Mouse (Mus musculus) small intestine, adult 2 months (tissue): Measurements from ENCODE around the gene Ubap2l.

Experiments used
- CTCF ChIP-seq: fragments of 200-500 bp; IDR thresholded peaks from 2 replicates; pipeline ENCODE4 v1.5.1; 2012; ENCODE audit warnings: low read depth, mild to moderate bottlenecking, control low read depth, inconsistent platforms, low read length, moderate library complexity, mixed read lengths; ENCODE audit not compliant: insufficient replicate concordance, insufficient read length; ENCODE audit errors: extremely low read depth
- POLR2A ChIP-seq: fragments of 200-500 bp; IDR thresholded peaks from 2 replicates; pipeline ENCODE4 v1.6.1; 2012; ENCODE audit warnings: low read depth, mild to moderate bottlenecking, control low read depth, inconsistent platforms, low read length, moderate library complexity

DNA sequence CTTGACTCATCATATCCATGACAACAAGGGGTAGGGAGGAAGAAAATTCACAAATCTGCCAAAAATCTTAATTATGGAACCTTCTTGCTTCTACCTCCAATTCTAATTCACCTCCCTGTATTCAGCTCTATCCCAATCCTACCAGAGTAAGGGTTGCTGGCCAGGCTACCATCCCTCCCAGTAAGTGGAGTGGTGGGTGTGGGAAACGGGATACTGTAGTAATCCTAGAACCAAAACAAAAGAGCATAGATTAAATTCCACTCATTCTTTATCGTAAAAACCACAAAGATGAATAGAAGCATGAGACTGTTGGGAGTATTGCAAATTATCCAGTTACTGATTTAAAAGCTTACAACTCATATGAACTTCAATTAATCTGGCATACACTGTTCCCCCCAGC, 42.1 kb downstream of the Ubap2l start:
- TF ChIP-seq CTCF (no peak), POLR2A (no peak)
